Mouse (Mus musculus) cerebellum, adult 11-12 months (tissue): ENCODE data around the gene Dusp6.

Experiments
- DNase-seq: peaks from one replicate; pipeline ENCODE4 v3.0.0; 2022

Dusp6 gene

GRCm38 (mm10) chr10:99279067-99279880 is 16.2 kb downstream of the Dusp6 start:
- DNase-seq: no peak

GRCm38 (mm10) chr10:99283981-99284385 is 21.0 kb downstream of the Dusp6 start:
- no peak for DNase-seq

- no peak for DNase-seq
Observed at GRCm38 (mm10) chr10:99284918-99285317, 21.9 kb downstream of the Dusp6 start.

GRCm38 (mm10) chr10:99285759-99286158 is 22.7 kb downstream of the Dusp6 start:
- DNase-seq: no peak

GRCm38 (mm10) chr10:99286213-99286612 is 23.2 kb downstream of the Dusp6 start:
- DNase-seq: no peak

- DNase-seq: peak; percentile 39
Observed at GRCm38 (mm10) chr10:99286787-99287186, 23.8 kb downstream of the Dusp6 start.

- DNase-seq: no peak
Observed at GRCm38 (mm10) chr10:99287206-99287605, 24.2 kb downstream of the Dusp6 start.

GRCm38 (mm10) chr10:99289176-99289575 is 26.1 kb downstream of the Dusp6 start:
- no peak for DNase-seq

GRCm38 (mm10) chr10:99293111-99293640 is 30.1 kb downstream of the Dusp6 start:
- no peak for DNase-seq

- no peak for DNase-seq
Observed at GRCm38 (mm10) chr10:99297721-99298120, 34.7 kb downstream of the Dusp6 start.

- no peak for DNase-seq
Observed at GRCm38 (mm10) chr10:99298328-99299295, 35.6 kb downstream of the Dusp6 start.

GRCm38 (mm10) chr10:99299303-99299702 is 36.3 kb downstream of the Dusp6 start:
- DNase-seq: no peak

GRCm38 (mm10) chr10:99302051-99302450 is 39.0 kb downstream of the Dusp6 start:
- DNase-seq: no peak

- DNase-seq: no peak
Observed at GRCm38 (mm10) chr10:99308837-99309236, 45.8 kb downstream of the Dusp6 start.

- no peak for DNase-seq
Observed at GRCm38 (mm10) chr10:99309617-99310016, 46.6 kb downstream of the Dusp6 start.

- DNase-seq: no peak
Observed at GRCm38 (mm10) chr10:99310204-99310603, 47.2 kb downstream of the Dusp6 start.

- no peak for DNase-seq
Observed at GRCm38 (mm10) chr10:99311956-99312355, 48.9 kb downstream of the Dusp6 start.

- DNase-seq: no peak
Observed at GRCm38 (mm10) chr10:99314366-99314765, 51.3 kb downstream of the Dusp6 start.

GRCm38 (mm10) chr10:99317057-99317456 is 54.0 kb downstream of the Dusp6 start:
- no peak for DNase-seq
